Mouse (Mus musculus) bone marrow macrophage, adult 2 months (primary cell): ENCODE measurements around the gene Ing5.

Experiments used
- CTCF ChIP-seq: IDR thresholded peaks from 2 replicates; pipeline ENCODE4 v1.5.1; 2012; ENCODE audit warnings: low read depth, mild to moderate bottlenecking, low read length, moderate library complexity
- POLR2A ChIP-seq: IDR thresholded peaks from 2 replicates; pipeline ENCODE4 v1.6.1; 2012; ENCODE audit warnings: mild to moderate bottlenecking, low read depth, low read length, borderline replicate concordance

DNA sequence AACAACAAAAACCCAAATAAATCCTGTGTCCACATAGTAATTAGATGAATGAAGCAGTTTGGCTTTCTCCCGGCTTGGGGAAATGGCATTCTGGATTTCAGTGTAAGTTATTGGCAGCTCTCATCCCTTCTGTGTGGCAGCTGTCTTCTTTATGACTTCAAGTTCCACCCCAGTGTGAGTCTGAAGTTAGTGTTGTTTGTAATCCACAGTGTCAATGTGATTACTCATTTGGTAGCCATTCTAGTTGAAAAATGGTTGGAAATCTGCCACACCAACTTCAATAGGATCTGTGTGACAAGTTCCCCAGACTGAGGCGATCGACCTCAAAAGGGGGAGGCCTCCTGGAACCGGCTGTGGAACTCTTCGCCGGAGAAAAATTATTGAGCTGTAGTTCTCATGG, 53.6 kb downstream of the Ing5 start:
- TF ChIP-seq CTCF (no peak), POLR2A (no peak)
